Mouse (Mus musculus) embryo, embryonic 11 days (tissue): ENCODE data around the gene Sec1.

Experiments
- DNase-seq: peaks from one replicate; pipeline ENCODE4 v3.0.0-alpha.2; 2015

The Sec1 gene

GRCm38 (mm10) chr7:45693921-45694591 lies at the start of gene Sec1:
Gene Sec1, minus strand, starts transcription at chr7:45694402.
- DNase-seq = no peak

DNA sequence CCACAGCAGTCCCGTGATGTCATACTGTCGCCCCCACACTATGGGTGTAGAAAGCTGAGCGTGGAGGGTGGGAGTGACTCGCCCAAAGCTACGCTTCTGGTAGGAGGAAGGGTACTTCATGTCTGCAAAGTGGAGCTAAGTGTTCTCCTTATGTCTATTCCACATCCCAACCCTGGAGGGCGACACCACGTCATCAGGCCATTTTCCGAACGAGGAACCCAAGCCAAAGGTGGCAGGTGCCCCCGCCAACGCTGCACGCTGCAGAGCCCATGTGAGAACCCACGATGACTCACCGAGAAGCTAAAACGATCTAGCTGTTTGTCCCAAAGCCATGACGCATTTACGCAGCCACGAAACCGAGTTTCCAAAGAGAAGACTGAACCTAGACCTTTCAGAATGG lies 48.1 kb upstream of the Sec1 start:
- no peak for DNase-seq

DNA sequence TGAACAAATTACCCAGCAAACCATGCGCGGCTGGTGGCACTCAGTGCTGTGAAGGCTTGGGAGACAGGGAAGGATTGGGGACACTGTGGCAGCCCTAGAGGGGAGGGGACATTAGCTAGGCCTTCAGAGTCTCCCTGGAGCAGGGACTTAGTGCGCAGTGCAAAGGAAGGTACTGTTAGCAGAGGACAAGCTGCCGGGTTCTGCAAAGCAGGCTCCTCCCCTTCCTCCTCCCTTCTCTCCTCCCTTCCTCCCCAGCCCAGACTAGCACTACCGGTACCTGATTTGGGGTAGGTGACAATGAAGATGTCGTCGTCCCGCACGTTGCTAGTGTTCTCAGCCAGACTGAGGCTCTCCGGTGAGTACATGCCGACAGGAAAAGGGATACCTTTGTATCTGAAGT lies 47.6 kb upstream of the Sec1 start:
- no peak for DNase-seq

DNA sequence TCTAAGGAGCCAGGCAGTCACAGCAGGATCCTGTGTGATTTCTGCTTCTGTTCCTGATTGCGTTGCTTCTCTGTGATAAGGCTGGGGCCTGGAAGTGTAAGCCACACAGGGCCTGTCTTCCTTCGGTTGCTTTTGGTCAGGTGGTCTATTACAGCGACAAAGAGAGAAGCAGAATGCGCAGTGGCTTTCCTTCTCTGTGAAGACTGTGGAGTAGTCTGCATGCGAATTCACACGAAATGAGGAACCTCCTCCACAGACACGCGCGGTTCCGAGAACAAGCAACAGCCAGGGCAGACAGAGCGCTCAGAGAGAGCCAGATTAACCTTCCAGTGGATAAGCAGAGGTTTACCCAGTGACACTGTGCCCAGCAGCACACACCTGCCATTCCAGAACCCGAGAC lies 47.1 kb upstream of the Sec1 start:
- DNase-seq = no peak

- DNase-seq = no peak
These were observed 45.6 kb upstream of the Sec1 start for GRCm38 (mm10) chr7:45739820-45740219.

GRCm38 (mm10) chr7:45739162-45739763 lies 45.1 kb upstream of the Sec1 start:
- peak; percentile 88 for DNase-seq

GRCm38 (mm10) chr7:45733477-45733876 lies 39.3 kb upstream of the Sec1 start:
- DNase-seq = no peak

GRCm38 (mm10) chr7:45730727-45731431 lies 36.7 kb upstream of the Sec1 start:
- DNase-seq = peak; percentile 73

- no peak for DNase-seq
These were observed 33.4 kb upstream of the Sec1 start for GRCm38 (mm10) chr7:45727625-45728024.

DNA sequence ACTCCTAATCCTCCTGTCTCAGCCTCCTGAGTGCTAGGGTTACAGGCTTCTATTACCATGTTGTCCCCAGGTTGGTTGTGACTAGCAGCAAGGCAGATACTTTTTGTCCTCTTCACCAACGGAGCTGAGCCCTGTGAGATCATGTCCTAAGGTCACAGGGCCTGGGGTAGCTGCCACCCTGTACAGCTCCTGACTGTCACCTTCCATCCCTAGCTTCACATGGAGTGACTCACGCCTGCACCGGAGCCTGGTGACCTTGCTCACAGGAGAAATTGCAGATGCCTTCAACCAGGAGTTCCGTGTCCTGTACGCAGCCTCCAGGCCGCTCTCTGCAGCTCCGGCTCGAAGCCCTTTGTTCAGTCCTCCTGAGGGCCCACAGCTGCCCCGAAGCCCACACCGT lies 32.2 kb upstream of the Sec1 start:
- DNase-seq = no peak

- no peak for DNase-seq
These were observed 31.5 kb upstream of the Sec1 start, which contains the start of gene Spaca4 for GRCm38 (mm10) chr7:45725713-45726112. Gene Spaca4, minus strand, starts transcription at chr7:45725813.

GRCm38 (mm10) chr7:45725151-45725550 lies 30.9 kb upstream of the Sec1 start:
- DNase-seq = no peak

DNA sequence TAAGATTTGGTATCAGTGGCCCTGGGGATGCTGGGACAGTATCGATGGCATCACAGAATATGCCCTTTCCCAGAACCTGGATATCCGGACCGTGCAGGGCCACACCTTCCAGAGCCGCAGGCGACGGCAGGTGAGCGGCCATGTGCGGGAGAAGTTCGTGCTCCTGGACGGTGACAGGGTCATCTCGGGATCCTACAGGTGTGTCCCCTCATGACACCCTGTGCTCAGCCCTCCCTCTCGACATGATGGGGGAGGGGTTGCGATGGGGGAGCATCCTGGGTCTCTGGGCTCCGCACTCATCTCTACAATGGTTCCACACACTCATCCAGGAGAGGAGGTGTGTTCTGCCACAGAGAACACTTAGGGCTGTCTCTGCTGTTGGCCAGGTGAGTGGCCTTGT lies 29.6 kb upstream of the Sec1 start:
- DNase-seq = no peak

- no peak for DNase-seq
These were observed 29.1 kb upstream of the Sec1 start for GRCm38 (mm10) chr7:45723301-45723700.

DNA sequence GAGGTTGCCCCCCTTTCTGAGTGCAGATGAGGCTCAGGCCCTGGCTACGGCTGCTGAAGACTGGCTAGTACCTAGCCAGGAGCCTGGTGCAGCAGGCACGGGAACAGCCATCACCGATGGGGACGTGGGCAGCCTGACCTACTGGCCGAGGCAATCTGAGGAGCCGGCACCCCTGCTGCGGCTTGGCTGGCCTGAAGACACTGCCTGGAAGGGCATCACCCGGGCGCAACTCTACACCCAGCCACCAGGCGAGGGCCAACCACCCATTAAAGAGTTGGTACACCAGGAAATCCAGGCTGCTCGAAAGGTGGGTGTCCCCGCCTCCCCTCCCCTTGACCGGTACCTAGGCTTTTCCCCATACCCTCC lies 28.1 kb upstream of the Sec1 start:
- no peak for DNase-seq

DNA sequence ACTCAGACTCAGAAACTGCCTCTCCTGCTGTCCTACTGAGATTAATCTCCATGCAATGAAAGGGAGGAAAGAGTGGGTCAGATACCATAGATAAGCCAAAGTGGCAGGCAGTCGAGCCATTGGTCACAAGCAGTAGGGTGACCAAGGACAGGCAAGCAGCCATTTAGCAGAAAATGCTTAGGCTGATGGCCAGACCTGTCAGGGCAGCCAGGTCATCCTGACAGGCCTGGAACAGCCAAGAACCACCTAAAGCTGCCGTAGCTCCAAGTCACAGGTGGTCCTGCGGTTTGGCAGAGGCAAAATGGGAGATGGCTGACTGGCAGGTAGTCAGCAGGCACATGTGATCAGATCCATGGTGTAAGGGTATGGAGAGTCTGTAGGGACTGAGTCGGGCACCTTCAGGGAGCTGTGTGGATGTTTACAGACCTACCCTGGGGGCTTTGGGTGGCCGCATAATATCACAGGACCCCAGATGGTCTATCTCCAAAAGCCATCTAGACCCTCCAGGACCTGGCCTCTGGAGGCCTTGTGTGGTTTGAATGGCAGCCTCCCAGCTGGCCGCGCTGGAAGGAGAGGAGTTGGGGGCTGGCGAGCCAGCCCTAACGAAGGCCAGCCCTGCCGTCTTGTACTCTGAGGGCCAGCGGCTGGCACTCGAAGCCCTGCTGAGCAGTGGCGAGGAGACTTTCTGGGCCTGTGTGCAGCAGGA lies 27.6 kb upstream of the Sec1 start:
- DNase-seq = no peak

DNA sequence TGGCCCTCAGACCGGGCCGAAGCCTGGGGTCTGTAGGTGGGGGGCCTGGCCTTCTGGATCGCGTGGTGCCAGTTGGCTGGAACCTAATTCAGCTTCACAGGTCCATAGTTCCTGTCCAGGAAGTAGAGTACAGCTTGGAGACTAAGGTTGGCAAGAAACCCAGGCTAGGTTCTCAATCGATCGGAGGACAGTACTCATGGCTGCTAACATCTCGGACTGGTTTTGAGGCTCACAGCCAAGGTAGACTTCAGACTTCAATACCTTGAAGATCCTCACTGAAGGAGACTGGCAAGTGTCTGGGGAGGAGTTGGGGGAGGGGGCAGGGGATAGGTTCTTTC lies 27.0 kb upstream of the Sec1 start:
- no peak for DNase-seq

DNA sequence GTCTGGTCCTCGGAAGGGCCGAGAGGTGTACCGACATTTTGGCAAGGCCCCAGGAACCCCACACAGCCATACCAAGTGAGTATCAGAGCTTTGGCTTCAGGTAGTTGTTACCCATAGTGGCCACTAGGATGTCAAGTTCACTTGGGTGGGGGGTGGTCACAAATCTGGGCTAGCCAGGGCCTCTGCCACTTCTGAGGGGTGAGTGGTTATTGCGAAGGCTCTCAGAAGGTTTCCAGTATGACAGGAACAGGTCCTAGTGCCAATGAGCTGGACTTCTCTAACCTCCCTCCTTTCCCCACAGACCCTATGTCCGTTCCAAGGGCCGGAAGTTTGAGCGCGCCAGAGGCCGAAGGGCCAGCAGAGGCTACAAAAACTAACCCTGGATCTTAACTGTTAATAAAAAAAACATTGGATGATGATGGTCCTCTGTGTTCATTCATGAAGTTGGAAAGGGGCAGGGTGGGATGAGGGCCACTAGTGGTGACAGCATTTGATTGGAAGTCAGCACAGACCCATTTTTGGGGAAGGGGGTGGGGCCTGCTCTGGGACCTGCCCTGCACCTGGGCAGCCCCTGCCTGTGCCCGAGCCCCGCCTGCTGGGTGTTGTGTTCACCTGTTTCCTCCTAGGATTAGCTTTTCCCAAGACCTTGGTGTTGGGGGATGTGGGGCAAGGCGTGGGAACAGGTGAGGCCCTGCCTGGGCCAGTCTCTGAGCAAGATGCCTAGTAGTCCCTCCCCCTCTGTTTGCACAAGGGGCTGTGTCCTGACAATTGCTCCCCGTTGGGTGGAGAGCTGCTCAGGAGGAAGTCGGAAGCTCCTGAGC lies 26.4 kb upstream of the Sec1 start, which contains the start of gene Fam83e:
Gene Fam83e (plus strand): TSS at position 800 of the 821 bp plus-strand sequence.
- DNase-seq = no peak

DNA sequence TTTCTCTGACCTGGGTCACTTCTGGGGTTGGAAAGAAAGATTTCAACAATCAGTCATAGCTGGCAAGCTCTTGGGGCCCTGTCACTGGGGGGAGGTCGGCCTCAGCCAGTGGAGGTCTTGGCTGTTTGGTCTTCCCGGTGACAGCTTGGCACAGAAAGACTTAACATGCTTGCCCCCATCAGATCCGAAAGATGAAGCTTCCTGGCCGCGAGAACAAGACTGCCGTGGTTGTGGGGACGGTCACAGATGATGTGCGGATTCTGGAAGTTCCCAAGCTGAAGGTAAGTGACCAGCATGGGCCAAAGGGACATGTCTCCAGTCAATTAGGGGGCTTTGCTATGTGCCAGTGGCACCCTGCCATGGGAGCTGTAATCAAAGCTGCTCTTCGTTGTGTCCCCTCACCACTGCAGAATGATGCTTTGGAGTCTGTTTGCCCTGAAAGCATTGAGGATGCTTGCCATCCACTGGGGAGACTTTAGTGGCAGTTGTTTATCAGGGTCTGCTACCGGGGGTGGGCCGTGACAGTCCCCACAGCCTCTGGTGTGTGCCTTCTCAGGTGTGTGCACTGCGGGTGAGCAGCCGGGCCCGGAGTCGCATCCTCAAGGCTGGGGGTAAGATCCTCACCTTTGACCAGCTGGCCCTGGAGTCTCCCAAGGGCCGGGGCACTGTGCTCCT lies 25.7 kb upstream of the Sec1 start:
- no peak for DNase-seq

DNA sequence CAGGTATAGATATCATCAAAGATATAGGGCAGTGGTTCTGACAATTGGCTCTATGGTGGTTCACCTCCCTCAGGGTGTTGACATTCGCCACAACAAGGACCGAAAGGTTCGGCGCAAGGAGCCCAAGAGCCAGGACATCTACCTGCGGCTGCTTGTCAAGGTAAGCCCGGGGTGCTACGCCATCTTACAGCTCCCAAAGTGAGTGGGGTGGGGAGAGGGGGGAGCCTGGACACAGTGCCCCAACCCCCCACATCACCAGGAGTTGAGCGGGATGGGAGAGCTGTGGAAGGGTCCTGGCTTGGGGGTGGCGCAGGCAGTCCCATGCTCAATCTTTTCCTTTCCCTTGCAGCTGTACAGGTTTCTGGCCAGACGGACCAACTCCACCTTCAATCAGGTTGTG lies 25.0 kb upstream of the Sec1 start:
- no peak for DNase-seq

DNA sequence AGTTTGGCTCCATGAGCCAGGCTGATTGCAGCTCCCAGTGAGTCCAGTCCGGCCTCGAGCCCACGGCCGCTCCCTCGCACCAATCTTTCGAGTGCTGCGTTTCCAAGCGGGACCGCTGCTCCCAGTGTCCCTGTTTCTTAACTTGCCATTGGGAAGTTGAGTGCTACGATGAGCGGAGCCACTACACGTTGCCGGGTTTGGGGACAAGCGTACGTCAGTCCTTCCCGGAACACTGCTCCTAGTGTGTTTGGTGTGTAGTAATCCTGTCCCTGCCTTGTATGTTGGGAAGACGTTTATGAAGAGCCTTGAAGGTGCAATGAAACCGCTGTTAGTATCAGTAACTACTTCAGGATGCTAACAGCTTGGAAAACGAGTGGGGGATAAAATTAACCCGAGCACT lies 24.1 kb upstream of the Sec1 start:
- DNase-seq = no peak

DNA sequence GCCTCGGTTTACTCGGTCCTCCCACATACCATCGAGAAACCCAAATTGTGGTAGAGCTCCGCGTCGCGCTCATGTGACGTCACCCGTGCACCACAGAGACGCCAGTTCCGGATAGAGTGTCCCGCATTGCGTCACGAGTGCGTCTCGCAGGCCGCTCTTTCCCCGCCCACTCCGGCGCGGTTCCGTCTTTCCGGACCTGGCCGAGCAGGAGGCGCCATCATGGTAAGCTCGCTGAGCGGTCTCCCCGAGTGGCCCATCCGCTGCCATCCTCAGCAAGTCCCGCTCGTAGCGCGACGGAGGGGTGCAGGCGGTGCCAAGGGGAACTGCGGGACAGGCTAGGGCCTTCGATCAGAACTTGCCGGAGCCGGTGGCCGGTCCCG lies 23.7 kb upstream of the Sec1 start, which contains the start of gene Sphk2:
Gene Sphk2 (minus strand): TSS at position 85 of the 380 bp plus-strand sequence.
- DNase-seq = peak; percentile 97
